Mouse (Mus musculus): ENCODE results near the gene Ptprh. TPM values are rescaled to one million over a fixed set of nuclear protein-coding genes. Genes with fewer than 3 reads are reported as not detected.

The Ptprh gene
- polyA plus RNA-seq, 1 experiment from 2014 or later = not detected

DNA sequence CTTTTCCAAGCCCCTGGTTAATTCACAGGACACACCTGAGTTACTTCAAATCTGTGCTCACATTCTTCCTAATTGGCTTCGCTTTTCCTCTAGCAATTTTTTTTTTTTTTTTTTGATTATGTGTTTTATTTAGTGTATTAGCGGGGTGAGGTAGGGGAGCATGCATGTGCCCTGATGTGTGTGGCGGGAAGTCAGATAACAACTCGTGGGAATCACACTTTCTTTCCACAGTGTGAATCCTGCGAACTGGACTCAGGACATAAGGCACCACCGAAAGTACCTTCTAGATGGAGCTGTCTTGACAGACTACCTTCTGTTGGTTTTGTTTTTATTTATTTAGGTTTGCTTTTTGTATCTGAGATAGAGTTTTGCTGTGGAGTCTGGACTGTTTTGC, 46.7 kb downstream of the Ptprh start:
- H3K27me3 ChIP-seq (ENCODE audit: control insufficient read depth, insufficient read depth, low read depth, low read length) = no peaks in the 10 kb centered on the region; the same call in 1 of the 2 replicates
- no peaks in the 10 kb centered on the region for H3K4me1 ChIP-seq (replicated peaks; ENCODE audit: control insufficient read depth, insufficient read depth, low read length)
- H3K4me3 ChIP-seq (ENCODE audit: low read length) = no peak overlapping the region
- H3K36me3 ChIP-seq (ENCODE audit: control insufficient read depth, insufficient read depth, low read length) = no peaks in the 10 kb centered on the region
- no peak overlapping the region for H3K27ac ChIP-seq (ENCODE audit: low read length)
- ATAC-seq (ENCODE audit: low read depth) = no peak
- H3K9me3 ChIP-seq (ENCODE audit: control insufficient read depth, low read length) = no peaks in the 10 kb centered on the region
- no peak overlapping the region for H3K9ac ChIP-seq (ENCODE audit: low read length)
- WGBS = 57% methylated on average over 6 of the region's 6 CpGs
- H3K4me2 ChIP-seq (ENCODE audit: low read depth, low read length) = no peak overlapping the region

DNA sequence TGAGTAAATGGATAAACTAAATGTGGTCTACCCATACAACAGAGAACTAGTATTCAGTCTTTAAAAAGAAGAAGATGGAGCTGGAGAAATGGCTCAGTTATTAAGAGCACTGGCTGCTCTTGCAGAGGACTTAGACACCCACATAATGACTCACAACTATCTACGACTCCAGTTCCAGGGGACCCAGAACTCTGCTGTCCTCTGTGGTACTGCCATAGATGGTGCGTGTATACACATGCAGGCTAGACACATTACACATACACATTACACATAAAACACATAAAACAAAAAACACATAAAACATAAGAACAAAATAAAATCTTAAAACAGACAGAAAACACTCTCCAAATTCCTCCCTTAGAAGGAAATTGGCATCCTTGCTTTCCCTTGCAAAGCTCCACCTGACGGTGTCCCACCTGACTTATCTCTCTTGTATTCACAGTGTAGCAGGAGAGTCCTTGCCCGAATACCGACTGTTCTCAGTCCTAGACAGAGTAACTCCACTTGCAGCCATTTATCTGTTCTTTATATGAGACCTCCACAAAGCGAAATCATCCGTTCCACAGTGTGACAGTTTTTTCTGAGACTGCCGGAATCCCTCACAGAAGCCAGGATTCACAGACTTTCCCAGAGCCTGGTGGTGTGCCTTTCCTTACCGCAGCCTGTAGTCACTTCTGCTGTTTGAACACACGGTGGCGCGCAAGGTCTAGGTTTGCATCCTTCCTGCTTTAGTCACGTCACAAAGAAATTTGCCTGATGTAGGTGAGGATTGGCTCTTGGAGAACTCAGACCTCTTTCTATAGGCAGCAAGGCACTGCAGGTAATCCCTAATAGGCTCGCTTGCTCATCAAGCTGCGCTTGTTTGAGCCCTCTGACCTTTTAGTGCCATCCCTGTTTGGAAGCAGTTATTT, 47.3 kb downstream of the Ptprh start:
- H3K4me2 ChIP-seq (ENCODE audit: low read depth, low read length) = no peak overlapping the region
- ATAC-seq (ENCODE audit: low read depth) = peak; percentile 89
- 19% methylated on average over 15 of the region's 15 CpGs for WGBS
- no peaks in the 10 kb centered on the region for H3K4me1 ChIP-seq (replicated peaks; ENCODE audit: control insufficient read depth, insufficient read depth, low read length)
- H3K27me3 ChIP-seq (ENCODE audit: control insufficient read depth, insufficient read depth, low read depth, low read length) = no peaks in the 10 kb centered on the region; the same call in 1 of the 2 replicates
- H3K9me3 ChIP-seq (ENCODE audit: control insufficient read depth, low read length) = no peaks in the 10 kb centered on the region
- H3K27ac ChIP-seq (ENCODE audit: low read length) = no peak overlapping the region
- no peaks in the 10 kb centered on the region for H3K36me3 ChIP-seq (ENCODE audit: control insufficient read depth, insufficient read depth, low read length)
- no peak overlapping the region for H3K9ac ChIP-seq (ENCODE audit: low read length)
- H3K4me3 ChIP-seq (ENCODE audit: low read length) = no peak overlapping the region

DNA sequence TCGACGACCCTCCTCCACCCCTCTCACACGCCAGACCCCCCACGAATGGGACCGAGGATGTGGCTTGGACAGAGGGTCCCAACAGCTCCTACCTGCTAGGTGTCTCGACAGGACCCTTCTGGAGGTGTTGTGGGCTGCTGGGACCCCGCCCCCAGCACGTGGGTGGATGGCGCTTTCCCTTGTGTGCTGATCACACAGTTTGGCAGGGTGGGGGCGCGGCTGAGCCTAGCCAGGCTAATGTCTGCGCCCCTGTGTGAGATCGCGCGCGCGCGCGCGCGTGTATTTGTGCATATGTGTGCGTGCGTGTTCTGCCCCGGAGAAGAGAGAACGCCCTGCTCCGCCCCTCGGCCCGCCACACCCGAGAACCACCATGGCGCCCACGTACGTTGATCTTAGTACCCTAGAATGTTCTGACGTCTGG, 56.6 kb downstream of the Ptprh start, which contains the start of gene Syt5:
Syt5 (minus strand) TSS at position 321 of the 421 bp plus-strand sequence.
- Histone ChIP-seq H3K36me3 (ENCODE audit: control insufficient read depth, insufficient read depth, low read length) (no peaks in the 10 kb centered on the region), H3K9ac (ENCODE audit: low read length) (peak within 1 kb of the TSS; percentile 50), H3K27ac (ENCODE audit: low read length) (no peak within 1 kb of the TSS), H3K27me3 (ENCODE audit: control insufficient read depth, insufficient read depth, low read depth, low read length) (peaks cover 3% of the 10 kb centered on the region; the same call in 1 of the 2 replicates), H3K9me3 (ENCODE audit: control insufficient read depth, low read length) (no peaks in the 10 kb centered on the region), H3K4me3 (ENCODE audit: low read length) (peak within 1 kb of the TSS; percentile 39), H3K4me1 (replicated peaks; ENCODE audit: control insufficient read depth, insufficient read depth, low read length) (peaks cover 5% of the 10 kb centered on the region), H3K4me2 (ENCODE audit: low read depth, low read length) (peak within 1 kb of the TSS; percentile 65)
- 5% methylated on average over 33 of the region's 33 CpGs for WGBS
- peak; percentile 36; the same call in 1 of the 2 replicates for ATAC-seq (ENCODE audit: low read depth)

DNA sequence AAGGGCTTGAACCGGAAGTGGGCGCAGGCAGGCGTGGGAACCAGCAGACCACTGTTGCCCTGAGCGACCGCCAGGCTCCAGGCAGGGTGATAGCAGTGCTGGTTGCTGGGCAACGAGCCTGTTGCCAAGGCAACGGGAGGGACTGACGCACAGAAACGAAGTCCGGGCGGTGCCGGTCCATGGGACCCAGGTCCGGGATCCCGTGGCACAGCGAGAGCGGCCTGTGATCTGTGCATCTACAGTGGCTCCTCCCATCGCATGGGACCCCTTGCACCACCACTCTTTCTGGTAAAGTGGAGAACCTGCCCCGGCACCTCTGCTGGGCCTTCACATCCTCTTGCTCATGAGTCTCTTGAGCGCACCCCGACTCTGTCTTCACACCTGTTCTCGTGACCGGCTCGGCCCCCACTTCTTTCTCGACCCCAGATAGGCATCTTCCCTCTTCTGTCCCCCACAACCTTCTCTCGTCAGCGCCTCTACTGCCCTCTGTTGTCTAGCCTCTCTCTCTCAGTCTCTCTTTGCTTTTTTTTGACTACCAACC, 57.2 kb downstream of the Ptprh start:
- Histone ChIP-seq H3K36me3 (ENCODE audit: control insufficient read depth, insufficient read depth, low read length) (no peaks in the 10 kb centered on the region), H3K4me2 (ENCODE audit: low read depth, low read length) (peak overlapping the region; percentile 65), H3K4me1 (replicated peaks; ENCODE audit: control insufficient read depth, insufficient read depth, low read length) (peaks cover 5% of the 10 kb centered on the region), H3K27ac (ENCODE audit: low read length) (no peak overlapping the region), H3K9me3 (ENCODE audit: control insufficient read depth, low read length) (no peaks in the 10 kb centered on the region), H3K27me3 (ENCODE audit: control insufficient read depth, insufficient read depth, low read depth, low read length) (peaks cover 3% of the 10 kb centered on the region; the same call in 1 of the 2 replicates), H3K9ac (ENCODE audit: low read length) (no peak overlapping the region), H3K4me3 (ENCODE audit: low read length) (peak overlapping the region; percentile 39)
- 1% methylated on average over 26 of the region's 26 CpGs for WGBS
- peak; percentile 72 for ATAC-seq (ENCODE audit: low read depth)

DNA sequence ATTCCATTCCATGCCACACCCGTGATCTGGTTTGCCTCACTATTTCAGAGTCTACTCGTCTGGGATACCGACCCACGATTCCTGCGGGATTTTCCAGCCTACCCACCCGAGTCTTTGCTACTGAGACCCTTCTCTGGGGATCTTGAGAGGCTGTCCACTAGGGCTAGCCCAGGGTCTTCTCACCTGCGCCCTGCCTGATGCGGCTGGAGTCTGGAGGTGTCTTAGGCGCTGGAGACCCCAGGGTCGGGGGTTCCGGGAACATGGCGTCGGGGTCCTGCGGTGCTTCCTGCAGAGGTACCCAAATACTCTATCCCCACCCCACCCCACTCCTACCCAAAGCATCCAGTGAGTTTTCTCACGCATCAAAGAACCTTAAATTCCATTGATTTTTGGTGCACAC, 57.8 kb downstream of the Ptprh start:
- H3K4me2 ChIP-seq (ENCODE audit: low read depth, low read length) = no peak overlapping the region

DNA sequence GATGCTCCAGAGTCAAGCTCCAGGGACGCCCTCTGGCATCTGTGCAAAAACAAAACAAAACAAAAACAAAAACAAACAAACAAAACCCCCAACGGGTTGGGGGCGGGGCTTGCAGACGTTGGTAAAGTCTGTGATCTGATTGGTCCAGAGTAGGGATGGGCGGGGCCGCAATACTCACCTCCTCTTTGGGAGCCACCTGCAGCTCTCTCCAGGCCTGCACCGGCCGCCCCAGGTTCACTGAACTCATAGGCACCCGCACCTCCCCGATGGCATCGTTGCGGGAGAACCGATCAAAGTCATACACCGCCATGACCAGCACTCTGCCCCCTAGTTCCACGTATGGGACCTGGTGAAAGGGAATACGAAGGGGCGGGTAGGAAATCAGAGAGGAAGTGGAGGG, 61.8 kb downstream of the Ptprh start:
- Histone ChIP-seq H3K9me3 (ENCODE audit: control insufficient read depth, low read length) (no peaks in the 10 kb centered on the region), H3K36me3 (ENCODE audit: control insufficient read depth, insufficient read depth, low read length) (no peaks in the 10 kb centered on the region), H3K4me3 (ENCODE audit: low read length) (no peak overlapping the region), H3K4me1 (replicated peaks; ENCODE audit: control insufficient read depth, insufficient read depth, low read length) (peaks cover 5% of the 10 kb centered on the region), H3K4me2 (ENCODE audit: low read depth, low read length) (no peak overlapping the region), H3K27me3 (ENCODE audit: control insufficient read depth, insufficient read depth, low read depth, low read length) (peaks cover 2% of the 10 kb centered on the region), H3K9ac (ENCODE audit: low read length) (no peak overlapping the region), H3K27ac (ENCODE audit: low read length) (no peak overlapping the region)
- 43% methylated on average over 17 of the region's 17 CpGs for WGBS
- ATAC-seq (ENCODE audit: low read depth) = no peak

More for the DNA sequence above, 57.8 kb downstream of the Ptprh start:
- H3K27me3 ChIP-seq (ENCODE audit: control insufficient read depth, insufficient read depth, low read depth, low read length) = peaks cover 3% of the 10 kb centered on the region; the same call in 1 of the 2 replicates
- 0 out of 2 replicates have a peak, but pooled peaks have one; percentile 4 for ATAC-seq (ENCODE audit: low read depth)
- H3K36me3 ChIP-seq (ENCODE audit: control insufficient read depth, insufficient read depth, low read length) = no peaks in the 10 kb centered on the region
- H3K4me1 ChIP-seq (replicated peaks; ENCODE audit: control insufficient read depth, insufficient read depth, low read length) = peaks cover 5% of the 10 kb centered on the region
- no peak overlapping the region for H3K4me3 ChIP-seq (ENCODE audit: low read length)
- WGBS = 69% methylated on average over 15 of the region's 15 CpGs
- no peak overlapping the region for H3K27ac ChIP-seq (ENCODE audit: low read length)
- H3K9ac ChIP-seq (ENCODE audit: low read length) = no peak overlapping the region
- no peaks in the 10 kb centered on the region for H3K9me3 ChIP-seq (ENCODE audit: control insufficient read depth, low read length)

DNA sequence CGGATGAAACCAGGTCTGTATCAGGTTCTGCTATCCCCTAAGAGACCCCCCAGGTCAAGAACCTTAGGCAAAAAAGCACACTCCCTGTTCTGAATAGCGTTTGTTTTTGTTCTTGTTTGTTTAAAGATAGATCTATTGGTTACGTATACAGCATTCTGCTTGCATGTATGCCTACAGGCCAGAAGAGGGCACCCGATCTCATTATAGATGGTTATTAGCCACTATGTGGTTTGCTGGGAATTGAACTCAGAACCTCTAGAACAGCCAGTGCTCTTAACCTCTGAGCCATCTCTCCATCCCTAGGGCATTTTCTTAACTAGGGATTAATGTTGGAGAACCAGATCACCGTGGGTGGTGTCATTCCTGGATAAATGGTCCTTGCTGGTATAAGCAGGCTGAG, 62.5 kb downstream of the Ptprh start:
- Histone ChIP-seq H3K36me3 (ENCODE audit: control insufficient read depth, insufficient read depth, low read length) (no peaks in the 10 kb centered on the region), H3K4me3 (ENCODE audit: low read length) (no peak overlapping the region), H3K27me3 (ENCODE audit: control insufficient read depth, insufficient read depth, low read depth, low read length) (peaks cover 2% of the 10 kb centered on the region), H3K27ac (ENCODE audit: low read length) (no peak overlapping the region), H3K4me1 (replicated peaks; ENCODE audit: control insufficient read depth, insufficient read depth, low read length) (no peaks in the 10 kb centered on the region; the same call in 1 of the 2 replicates), H3K9ac (ENCODE audit: low read length) (no peak overlapping the region), H3K4me2 (ENCODE audit: low read depth, low read length) (no peak overlapping the region), H3K9me3 (ENCODE audit: control insufficient read depth, low read length) (no peaks in the 10 kb centered on the region)
- 61% methylated on average over 5 of the region's 5 CpGs for WGBS
- no peak for ATAC-seq (ENCODE audit: low read depth)

DNA sequence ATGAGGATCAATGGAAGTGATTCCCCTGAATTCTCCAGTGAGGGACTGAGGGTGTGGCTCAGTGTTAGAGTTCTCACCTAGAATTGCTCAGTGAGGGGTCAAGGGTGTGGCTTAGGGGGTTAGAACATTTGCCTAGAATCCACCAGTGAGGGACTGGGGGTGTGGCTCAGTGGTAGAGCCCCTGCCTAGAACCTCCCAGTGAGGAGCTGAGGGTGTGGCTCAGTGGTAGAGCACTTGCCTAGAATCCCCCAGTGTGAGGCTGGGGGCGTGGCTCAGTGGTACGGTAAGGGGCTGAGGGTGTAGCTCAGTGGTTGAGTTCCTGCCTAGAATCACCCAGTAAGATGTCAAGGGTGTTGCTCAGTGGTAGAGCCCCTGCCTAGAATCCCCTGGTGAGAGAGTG, 64.8 kb downstream of the Ptprh start:
- Histone ChIP-seq H3K36me3 (ENCODE audit: control insufficient read depth, insufficient read depth, low read length) (no peaks in the 10 kb centered on the region), H3K9me3 (ENCODE audit: control insufficient read depth, low read length) (no peaks in the 10 kb centered on the region), H3K9ac (ENCODE audit: low read length) (no peak overlapping the region), H3K4me3 (ENCODE audit: low read length) (no peak overlapping the region), H3K27me3 (ENCODE audit: control insufficient read depth, insufficient read depth, low read depth, low read length) (peaks cover 2% of the 10 kb centered on the region), H3K4me1 (replicated peaks; ENCODE audit: control insufficient read depth, insufficient read depth, low read length) (no peaks in the 10 kb centered on the region), H3K4me2 (ENCODE audit: low read depth, low read length) (no peak overlapping the region), H3K27ac (ENCODE audit: low read length) (no peak overlapping the region)
- 67% methylated on average over 2 of the region's 2 CpGs for WGBS
- ATAC-seq (ENCODE audit: low read depth) = no peak

DNA sequence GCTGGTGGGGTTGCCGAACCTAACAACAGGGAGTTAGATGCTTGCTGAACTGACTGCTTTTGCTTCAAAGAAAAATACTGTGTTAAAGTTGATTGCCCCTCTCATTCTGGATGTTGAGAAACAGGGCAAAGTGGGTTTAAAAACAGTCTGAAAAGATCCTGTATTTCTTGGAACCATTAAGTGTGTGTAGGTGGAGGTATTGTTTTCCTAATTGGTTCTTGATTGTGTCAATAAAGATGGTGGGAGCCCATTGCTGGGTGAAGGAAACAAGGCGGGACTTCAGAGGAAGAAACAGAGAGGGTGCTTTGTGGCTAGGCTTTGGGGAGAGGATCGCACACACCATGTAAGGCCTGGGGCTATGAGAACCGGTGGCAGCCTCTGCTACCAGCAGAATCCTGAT, 66.7 kb downstream of the Ptprh start:
- H3K36me3 ChIP-seq (ENCODE audit: control insufficient read depth, insufficient read depth, low read length) = no peaks in the 10 kb centered on the region
- WGBS = 43% methylated on average over 4 of the region's 4 CpGs
- no peaks in the 10 kb centered on the region for H3K9me3 ChIP-seq (ENCODE audit: control insufficient read depth, low read length)
- no peak overlapping the region for H3K27ac ChIP-seq (ENCODE audit: low read length)
- H3K27me3 ChIP-seq (ENCODE audit: control insufficient read depth, insufficient read depth, low read depth, low read length) = peaks cover 2% of the 10 kb centered on the region
- no peak overlapping the region for H3K4me2 ChIP-seq (ENCODE audit: low read depth, low read length)
- no peak overlapping the region for H3K4me3 ChIP-seq (ENCODE audit: low read length)
- no peaks in the 10 kb centered on the region for H3K4me1 ChIP-seq (replicated peaks; ENCODE audit: control insufficient read depth, insufficient read depth, low read length)
- no peak for ATAC-seq (ENCODE audit: low read depth)
- H3K9ac ChIP-seq (ENCODE audit: low read length) = no peak overlapping the region

Data from lung, embryonic 16.5 days (tissue).